Mouse (Mus musculus): Measurements from ENCODE around the gene Prm1. TPM values are rescaled to one million over a fixed set of nuclear protein-coding genes. Genes with fewer than 3 reads are reported as not detected.

Gene Prm1
- polyA plus RNA-seq, 1 experiment from 2014 or later = 0.14 TPM

- ATAC-seq (no peak), DNase-seq (ENCODE audit: low read depth, low spot score) (no peak)
- ChIA-PET POLR2A (no interaction called here), CTCF (no interaction called here)
- no peaks in the 10 kb centered on the region for H3K27me3 ChIP-seq
- no peak for TF ChIP-seq CTCF (IDR thresholded peaks at IDR 0.05)
- in situ Hi-C loops (cut with MboI; ENCODE audit: low pct_unique_long_range_greater_than_20kb) = no loop called here
Measured at GRCm38 (mm10) chr16:10771769-10772510, 33.7 kb downstream of the Prm1 start.

DNA sequence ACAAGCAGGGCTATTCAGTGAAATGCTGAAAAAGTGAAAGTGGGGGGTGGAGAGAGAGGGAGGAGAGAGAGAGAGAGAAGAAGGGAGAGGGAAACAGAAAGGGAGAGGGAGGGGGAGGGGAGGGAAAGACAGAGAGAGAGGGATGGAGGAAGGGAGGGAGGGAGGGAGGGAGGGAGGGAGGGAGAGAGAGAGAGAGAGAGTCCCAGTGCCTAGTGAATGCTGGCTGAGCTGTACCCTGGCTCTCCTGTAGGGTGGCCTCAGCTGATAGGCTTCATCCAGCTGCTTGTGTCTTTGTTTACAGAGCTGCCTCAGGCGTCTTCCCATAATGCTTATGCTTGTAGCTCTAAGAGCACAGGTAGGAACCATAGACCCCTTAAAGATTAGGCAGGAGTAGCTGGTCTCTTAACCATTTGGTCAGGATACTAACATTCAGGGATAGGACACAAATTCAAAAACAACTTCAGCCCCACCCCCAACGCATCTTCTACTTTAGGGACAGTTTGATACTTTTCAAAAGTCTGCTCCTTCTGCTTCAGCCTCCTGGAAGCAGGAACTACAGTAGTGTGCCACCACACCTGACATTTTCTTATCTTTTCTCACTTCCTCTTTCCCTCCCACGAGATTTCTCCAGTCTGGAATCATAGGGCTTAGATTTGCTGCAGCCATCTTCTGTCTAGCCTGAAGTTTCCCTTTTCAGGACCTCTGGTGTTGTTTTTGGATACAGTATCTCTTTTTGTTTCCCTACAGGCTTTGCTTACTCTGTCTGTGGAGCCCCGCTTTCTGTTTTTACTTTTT is 34.9 kb downstream of the Prm1 start:
- no peaks in the 10 kb centered on the region for H3K27me3 ChIP-seq
- DNase-seq (ENCODE audit: low read depth, low spot score) (no peak), ATAC-seq (no peak)
- in situ Hi-C loops (cut with MboI; ENCODE audit: low pct_unique_long_range_greater_than_20kb) = no loop called here
- POLR2A ChIA-PET = no interaction called here
- CTCF ChIA-PET = interaction anchor here (1.2 to 1.3 kb wide), 2 partner anchors 11 to 15 kb away, joined by 3 to 5 read pairs; no protein-coding TSS in a partner anchor
- no peak for TF ChIP-seq CTCF (IDR thresholded peaks at IDR 0.05)

GRCm38 (mm10) chr16:10769661-10770060 is 36.0 kb downstream of the Prm1 start:
- no peaks in the 10 kb centered on the region for H3K27me3 ChIP-seq
- POLR2A ChIA-PET = interaction anchor here (0.6 kb wide), 1 partner anchor 198 kb away, joined by 3 read pairs; no protein-coding TSS in a partner anchor
- peak; percentile 29 for ATAC-seq
- in situ Hi-C loops (cut with MboI; ENCODE audit: low pct_unique_long_range_greater_than_20kb) = no loop called here
- DNase-seq (ENCODE audit: low read depth, low spot score) = no peak
- CTCF ChIA-PET = interaction anchor here (1.2 to 1.3 kb wide), 2 partner anchors 13 to 14 kb away, joined by 3 to 5 read pairs; no protein-coding TSS in a partner anchor
- TF ChIP-seq CTCF (IDR thresholded peaks at IDR 0.05) = no peak

GRCm38 (mm10) chr16:10768821-10769220 is 36.8 kb downstream of the Prm1 start:
- ChIA-PET POLR2A (no interaction called here), CTCF (interaction anchor here (1.2 kb wide), 1 partner anchor 17 kb away, joined by 3 read pairs; the partner anchor contains the start of gene Socs1)
- ATAC-seq (no peak), DNase-seq (ENCODE audit: low read depth, low spot score) (no peak)
- H3K27me3 ChIP-seq = no peaks in the 10 kb centered on the region
- TF ChIP-seq CTCF (IDR thresholded peaks at IDR 0.05) = no peak
- in situ Hi-C loops (cut with MboI; ENCODE audit: low pct_unique_long_range_greater_than_20kb) = no loop called here

- TF ChIP-seq CTCF (IDR thresholded peaks at IDR 0.05) = peak; percentile 85
- CTCF ChIA-PET = interaction anchor here (0.8 to 1.7 kb wide), 9 partner anchors 10 to 130 kb away, joined by 3 to 7 read pairs (median 4); no protein-coding TSS in a partner anchor
- no peaks in the 10 kb centered on the region for H3K27me3 ChIP-seq
- no peak for DNase-seq (ENCODE audit: low read depth, low spot score)
- ATAC-seq = no peak
- POLR2A ChIA-PET = no interaction called here
- in situ Hi-C loops (cut with MboI; ENCODE audit: low pct_unique_long_range_greater_than_20kb) = no loop called here
Measured at GRCm38 (mm10) chr16:10767158-10767557, 38.5 kb downstream of the Prm1 start.

DNA sequence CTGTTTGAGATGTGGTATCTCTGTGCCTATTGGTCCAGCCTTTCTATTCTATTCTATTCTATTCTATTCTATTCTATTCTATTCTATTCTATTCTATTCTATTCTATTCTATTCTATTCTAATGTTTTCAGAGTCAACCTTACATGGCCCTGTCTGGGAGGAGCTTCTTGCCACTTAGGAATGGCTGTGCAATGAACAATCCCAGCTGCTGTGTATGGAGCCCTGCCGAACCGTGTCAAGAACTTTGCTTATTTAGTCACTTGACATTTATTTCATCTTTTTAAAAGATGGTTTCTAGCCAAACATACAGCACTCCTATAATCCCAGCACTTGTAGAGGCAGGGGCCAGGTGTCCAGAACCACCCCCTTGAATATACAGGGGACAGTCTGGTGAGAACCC is 41.3 kb downstream of the Prm1 start:
- ATAC-seq (no peak), DNase-seq (ENCODE audit: low read depth, low spot score) (no peak)
- in situ Hi-C loops (cut with MboI; ENCODE audit: low pct_unique_long_range_greater_than_20kb) = no loop called here
- ChIA-PET POLR2A (no interaction called here), CTCF (no interaction called here)
- H3K27me3 ChIP-seq = no peaks in the 10 kb centered on the region
- no peak for TF ChIP-seq CTCF (IDR thresholded peaks at IDR 0.05)

GRCm38 (mm10) chr16:10763540-10764264 is 41.9 kb downstream of the Prm1 start:
- ChIA-PET CTCF (no interaction called here), POLR2A (no interaction called here)
- no peak for TF ChIP-seq CTCF (IDR thresholded peaks at IDR 0.05)
- DNase-seq (ENCODE audit: low read depth, low spot score) = no peak
- ATAC-seq = no peak
- in situ Hi-C loops (cut with MboI; ENCODE audit: low pct_unique_long_range_greater_than_20kb) = no loop called here
- no peaks in the 10 kb centered on the region for H3K27me3 ChIP-seq

DNA sequence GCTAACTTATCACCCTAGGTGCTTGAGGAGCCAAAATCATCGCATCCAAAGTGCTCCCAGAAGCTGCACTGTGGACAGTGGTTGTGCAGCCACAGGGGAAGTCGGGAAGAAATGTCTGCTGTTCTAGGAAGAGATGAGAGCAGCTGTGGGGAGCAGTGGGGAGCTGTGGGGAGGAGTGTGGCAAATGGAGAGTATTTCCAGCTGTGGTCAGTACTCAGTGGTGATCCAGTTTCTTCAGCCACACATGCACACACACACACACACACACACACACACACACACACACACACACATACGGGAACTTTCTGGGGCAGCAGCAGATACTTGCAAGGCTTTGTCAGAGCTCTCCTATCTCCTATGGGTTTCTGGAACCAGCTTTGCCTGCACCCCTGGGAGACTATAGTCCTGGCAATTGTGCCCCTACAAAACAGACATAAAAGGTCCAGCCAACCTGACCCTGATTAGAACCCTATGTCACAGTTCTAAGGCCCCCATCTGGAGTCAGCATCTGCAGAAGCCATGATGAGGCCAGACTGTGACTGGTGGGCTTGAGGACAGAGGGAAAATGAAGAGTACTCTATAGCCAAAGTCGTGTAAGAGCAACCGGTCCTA is 43.0 kb downstream of the Prm1 start:
- POLR2A ChIA-PET = no interaction called here
- CTCF ChIA-PET = no interaction called here
- no peak for TF ChIP-seq CTCF (IDR thresholded peaks at IDR 0.05)
- DNase-seq (ENCODE audit: low read depth, low spot score) = no peak
- in situ Hi-C loops (cut with MboI; ENCODE audit: low pct_unique_long_range_greater_than_20kb) = no loop called here
- ATAC-seq = no peak
- no peaks in the 10 kb centered on the region for H3K27me3 ChIP-seq

DNA sequence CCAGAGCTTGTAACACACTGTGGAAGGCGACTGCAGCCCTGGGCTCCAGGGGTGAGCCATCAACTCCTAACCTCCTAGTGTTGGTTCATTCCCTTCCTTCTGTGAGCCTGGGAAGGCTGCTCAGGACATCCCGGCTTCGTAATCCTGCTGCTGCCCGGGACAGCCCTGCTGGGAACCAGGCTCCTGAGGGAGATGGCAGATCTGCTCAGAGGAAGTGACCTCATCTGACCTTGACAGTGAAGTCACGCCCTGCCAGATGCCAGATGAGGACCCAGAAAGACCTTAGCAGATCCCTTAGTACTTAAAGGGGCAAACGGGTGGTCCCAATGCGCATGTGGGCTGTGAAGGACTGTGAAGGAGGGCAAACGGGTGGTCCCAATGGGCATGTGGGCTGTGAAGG is 44.5 kb downstream of the Prm1 start:
- DNase-seq (ENCODE audit: low read depth, low spot score) = no peak
- TF ChIP-seq CTCF (IDR thresholded peaks at IDR 0.05) = no peak
- CTCF ChIA-PET = no interaction called here
- POLR2A ChIA-PET = no interaction called here
- no peak for ATAC-seq
- in situ Hi-C loops (cut with MboI; ENCODE audit: low pct_unique_long_range_greater_than_20kb) = no loop called here
- no peaks in the 10 kb centered on the region for H3K27me3 ChIP-seq

- ATAC-seq = no peak
- DNase-seq (ENCODE audit: low read depth, low spot score) = no peak
- CTCF ChIA-PET = interaction anchor here (1.2 kb wide), 1 partner anchor 14 kb away, joined by 3 read pairs; no protein-coding TSS in a partner anchor
- in situ Hi-C loops (cut with MboI; ENCODE audit: low pct_unique_long_range_greater_than_20kb) = no loop called here
- no peaks in the 10 kb centered on the region for H3K27me3 ChIP-seq
- POLR2A ChIA-PET = no interaction called here
- no peak for TF ChIP-seq CTCF (IDR thresholded peaks at IDR 0.05)
Measured at GRCm38 (mm10) chr16:10756168-10756567, 49.5 kb downstream of the Prm1 start.

Measured in Patski (cell line).